Mouse (Mus musculus) heart, embryonic 14.5 days (tissue): ENCODE measurements around the gene Acer3. TPM values are rescaled to one million over a fixed set of nuclear protein-coding genes. Genes with fewer than 3 reads are reported as not detected.

Experiments
- ATAC-seq: fragments of 200-750 bp; cut with Nextera tagmentation; 2 replicates; pipeline ENCODE4 v1.8.0; 2017; ENCODE audit warnings: low read depth, moderate TSS enrichment; ENCODE audit not compliant: insufficient number of reproducible peaks, insufficient read depth, low FRiP score
- H3K27ac ChIP-seq, 2 experiments: fragments of 200-500 bp in 1 of 2; fragments of 300-500 bp in 1 of 2; sonication (generic) in 1 of 2; replicated peaks in 1 of 2; 2 replicates each; pipeline ENCODE4 v1.5.1; 2012 to 2014; ENCODE audit warnings: low read depth in 2 of 2, low read length in 2 of 2, control low read depth in 1 of 2, mild to moderate bottlenecking in 1 of 2, mixed read lengths in 1 of 2; ENCODE audit not compliant: control insufficient read depth in 1 of 2, insufficient read depth in 1 of 2
- H3K27me3 ChIP-seq: fragments of 300-500 bp; sonication (generic); 2 replicates; pipeline ENCODE4 v1.6.1; 2014; ENCODE audit warnings: mild to moderate bottlenecking, low read length, control low read depth; ENCODE audit not compliant: control insufficient read depth, insufficient read depth
- H3K36me3 ChIP-seq: fragments of 300-500 bp; sonication (generic); 2 replicates; pipeline ENCODE4 v1.6.1; 2014; ENCODE audit warnings: mild to moderate bottlenecking, control low read depth, low read length, mixed read lengths; ENCODE audit not compliant: control insufficient read depth, insufficient read depth
- H3K4me1 ChIP-seq, 2 experiments: fragments of 200-500 bp in 1 of 2; fragments of 300-500 bp in 1 of 2; sonication (generic) in 1 of 2; 2 replicates each; pipeline ENCODE4 v1.6.1; 2012 to 2014; ENCODE audit warnings: low read length in 2 of 2, control low read depth in 1 of 2, mixed read lengths in 1 of 2; ENCODE audit not compliant: control insufficient read depth in 2 of 2, insufficient read depth in 2 of 2
- H3K4me2 ChIP-seq: fragments of 300-500 bp; sonication (generic); 2 replicates; pipeline ENCODE4 v1.6.1; 2014; ENCODE audit warnings: mild to moderate bottlenecking, low read length
- H3K4me3 ChIP-seq, 2 experiments: fragments of 200-500 bp in 1 of 2; fragments of 300-500 bp in 1 of 2; sonication (generic) in 1 of 2; 2 replicates each; pipeline ENCODE4 v1.5.1; 2012 to 2014; ENCODE audit warnings: low read length in 2 of 2, mild to moderate bottlenecking in 2 of 2, control low read depth in 1 of 2, low read depth in 1 of 2, moderate library complexity in 1 of 2; ENCODE audit not compliant: control insufficient read depth in 1 of 2, insufficient read depth in 1 of 2
- H3K9ac ChIP-seq: fragments of 300-500 bp; sonication (generic); 2 replicates; pipeline ENCODE4 v1.6.1; 2014; ENCODE audit warnings: mild to moderate bottlenecking, low read length
- H3K9me3 ChIP-seq: fragments of 300-500 bp; sonication (generic); 2 replicates; pipeline ENCODE4 v1.6.1; 2016; ENCODE audit warnings: low read length, control low read depth; ENCODE audit not compliant: control insufficient read depth
- WGBS: fragments of 180-500 bp; shearing (Covaris S2); extraction: QIAGEN DNeasy Blood & Tissue Kit; methylation state at CpG from one replicate; pipeline ENCODE4 v1.1.7; 2014; 5-methylcytosine and 5-hydroxymethylcytosine counted together
- polyA plus RNA-seq: library from polyadenylated mRNA; unstranded; fragments of >200 nt; fragmentation: Nextera tagmentation; extraction: Ambion mirVana; gene quantifications from 2 replicates; pipeline ENCODE4 v1.2.1, GENCODE M21; 2014

The Acer3 gene
- polyA plus RNA-seq, 1 experiment from 2014 or later = 27.6 TPM

- peak; percentile 70 for ATAC-seq
- no peak overlapping the region for H3K4me2 ChIP-seq
- H3K27ac ChIP-seq = peak overlapping the region; percentile 4 to 53; a peak in 3 of 4 replicates
Observed at GRCm38 (mm10) chr7:98171141-98172073, 149.6 kb downstream of the Acer3 start.

GRCm38 (mm10) chr7:98164999-98165528 is 155.9 kb downstream of the Acer3 start:
- Histone ChIP-seq H3K9ac (peak overlapping the region; percentile 21; the same call in 1 of the 2 replicates), H3K4me1 (peaks cover 20 to 28% of the 10 kb centered on the region in 2 experiments), H3K9me3 (no peaks in the 10 kb centered on the region), H3K36me3 (no peaks in the 10 kb centered on the region), H3K4me3 (no peak overlapping the region), H3K4me2 (no peak overlapping the region), H3K27ac (peak overlapping the region; percentile 33 to 61; a peak in 3 of 4 replicates), H3K27me3 (no peaks in the 10 kb centered on the region)
- ATAC-seq = peak; percentile 49
- 56% methylated on average over 10 of the region's 10 CpGs for WGBS

More at GRCm38 (mm10) chr7:98171141-98172073, 149.6 kb downstream of the Acer3 start:
- 54% methylated on average over 6 of the region's 6 CpGs for WGBS
- H3K9me3 ChIP-seq = no peaks in the 10 kb centered on the region
- no peaks in the 10 kb centered on the region for H3K27me3 ChIP-seq
- H3K4me1 ChIP-seq = peaks cover 8 to 11% of the 10 kb centered on the region in 2 experiments; a peak in 3 of 4 replicates
- H3K36me3 ChIP-seq = no peaks in the 10 kb centered on the region
- no peak overlapping the region for H3K9ac ChIP-seq
- no peak overlapping the region for H3K4me3 ChIP-seq

- peak overlapping the region; percentile 25 to 61; a peak in 1 of 4 replicates for H3K27ac ChIP-seq
- no peak overlapping the region for H3K4me2 ChIP-seq
- peaks cover 25 to 31% of the 10 kb centered on the region in 2 experiments for H3K4me1 ChIP-seq
- ATAC-seq = 0 out of 2 replicates have a peak, but pooled peaks have one; percentile 8
- 73% methylated on average over 9 of the region's 9 CpGs for WGBS
- no peaks in the 10 kb centered on the region for H3K27me3 ChIP-seq
- no peak overlapping the region for H3K4me3 ChIP-seq
- H3K36me3 ChIP-seq = no peaks in the 10 kb centered on the region
- H3K9ac ChIP-seq = no peak overlapping the region; the same call in 1 of the 2 replicates
- no peaks in the 10 kb centered on the region for H3K9me3 ChIP-seq
Observed at GRCm38 (mm10) chr7:98164382-98164998, 156.5 kb downstream of the Acer3 start.

DNA sequence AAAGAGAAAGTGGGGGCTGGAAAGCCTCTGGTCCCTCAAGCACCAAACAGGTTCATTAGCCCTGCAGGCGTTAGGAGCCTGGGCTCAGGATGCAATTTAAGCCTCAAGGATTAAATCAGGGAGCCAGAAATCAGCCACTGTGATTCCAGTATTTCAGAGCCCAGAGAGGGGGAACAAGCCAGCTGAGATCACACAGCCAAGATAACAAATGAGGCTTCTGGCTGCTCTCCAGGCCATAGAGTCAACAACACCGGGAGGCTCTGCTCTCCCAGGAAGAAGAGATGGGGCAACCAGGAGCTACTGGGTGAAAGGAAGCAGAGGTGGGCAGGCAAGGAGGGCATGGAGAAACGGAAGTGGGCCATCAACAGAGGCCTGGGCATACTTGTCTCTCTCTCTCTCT is 157.3 kb downstream of the Acer3 start:
- WGBS = 27% methylated on average over 3 of the region's 3 CpGs
- H3K4me3 ChIP-seq = no peak overlapping the region
- no peaks in the 10 kb centered on the region for H3K9me3 ChIP-seq
- no peak overlapping the region for H3K4me2 ChIP-seq
- no peak overlapping the region for H3K9ac ChIP-seq
- no peaks in the 10 kb centered on the region for H3K27me3 ChIP-seq
- peaks cover 25 to 34% of the 10 kb centered on the region in 2 experiments for H3K4me1 ChIP-seq
- no peak overlapping the region for H3K27ac ChIP-seq
- no peaks in the 10 kb centered on the region for H3K36me3 ChIP-seq
- ATAC-seq = no peak

DNA sequence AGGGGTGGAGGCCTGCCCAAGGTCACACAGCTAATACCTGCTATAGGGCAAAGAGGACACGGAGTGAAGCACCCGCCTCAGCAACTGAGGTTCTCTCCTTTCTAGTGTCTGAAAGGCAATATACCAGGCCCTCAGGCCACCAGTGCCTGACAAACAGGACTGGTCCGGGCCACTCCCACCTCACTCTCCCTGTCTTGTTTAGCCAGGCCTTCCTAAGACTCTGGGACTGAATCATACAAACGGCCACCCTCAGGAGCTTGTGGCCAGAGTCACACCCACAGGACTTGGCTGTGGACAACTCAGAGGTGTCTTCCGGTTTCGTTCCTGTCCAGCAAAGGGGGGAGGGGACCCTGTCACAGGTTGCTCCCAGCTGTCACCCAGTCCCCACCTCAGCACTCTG is 158.8 kb downstream of the Acer3 start:
- Histone ChIP-seq H3K27me3 (no peaks in the 10 kb centered on the region), H3K9ac (no peak overlapping the region), H3K4me3 (no peak overlapping the region), H3K9me3 (no peaks in the 10 kb centered on the region), H3K4me2 (no peak overlapping the region), H3K27ac (no peak overlapping the region), H3K36me3 (no peaks in the 10 kb centered on the region), H3K4me1 (peaks cover 25 to 36% of the 10 kb centered on the region in 2 experiments)
- 70% methylated on average over 6 of the region's 6 CpGs for WGBS
- ATAC-seq = no peak

GRCm38 (mm10) chr7:98160041-98160740 is 160.8 kb downstream of the Acer3 start:
- H3K36me3 ChIP-seq = no peaks in the 10 kb centered on the region
- 22% methylated on average over 8 of the region's 8 CpGs for WGBS
- peaks cover 36 to 42% of the 10 kb centered on the region in 2 experiments for H3K4me1 ChIP-seq
- H3K9ac ChIP-seq = peak overlapping the region; percentile 21; the same call in 1 of the 2 replicates
- H3K27ac ChIP-seq = peak overlapping the region in 1 of 2 experiments; percentile 10; a peak in 1 of 4 replicates
- H3K27me3 ChIP-seq = no peaks in the 10 kb centered on the region
- H3K4me3 ChIP-seq = no peak overlapping the region
- H3K4me2 ChIP-seq = no peak overlapping the region
- no peak for ATAC-seq
- no peaks in the 10 kb centered on the region for H3K9me3 ChIP-seq

GRCm38 (mm10) chr7:98158481-98158880 is 162.5 kb downstream of the Acer3 start:
- ATAC-seq = no peak
- Histone ChIP-seq H3K4me1 (peaks cover 27 to 34% of the 10 kb centered on the region in 2 experiments), H3K27me3 (no peaks in the 10 kb centered on the region)

More at GRCm38 (mm10) chr7:98158481-98158880, 162.5 kb downstream of the Acer3 start:
- Histone ChIP-seq H3K9ac (no peak overlapping the region), H3K36me3 (no peaks in the 10 kb centered on the region), H3K9me3 (no peaks in the 10 kb centered on the region), H3K4me2 (no peak overlapping the region), H3K4me3 (no peak overlapping the region), H3K27ac (no peak overlapping the region)
- 57% methylated on average over 8 of the region's 8 CpGs for WGBS
